Mouse (Mus musculus): Measurements from ENCODE around the gene Trpm1. TPM values are rescaled to one million over a fixed set of nuclear protein-coding genes. Genes with fewer than 3 reads are reported as not detected.

The Trpm1 gene
- total RNA-seq, 2 experiments from 2014 or later: not detected

DNA sequence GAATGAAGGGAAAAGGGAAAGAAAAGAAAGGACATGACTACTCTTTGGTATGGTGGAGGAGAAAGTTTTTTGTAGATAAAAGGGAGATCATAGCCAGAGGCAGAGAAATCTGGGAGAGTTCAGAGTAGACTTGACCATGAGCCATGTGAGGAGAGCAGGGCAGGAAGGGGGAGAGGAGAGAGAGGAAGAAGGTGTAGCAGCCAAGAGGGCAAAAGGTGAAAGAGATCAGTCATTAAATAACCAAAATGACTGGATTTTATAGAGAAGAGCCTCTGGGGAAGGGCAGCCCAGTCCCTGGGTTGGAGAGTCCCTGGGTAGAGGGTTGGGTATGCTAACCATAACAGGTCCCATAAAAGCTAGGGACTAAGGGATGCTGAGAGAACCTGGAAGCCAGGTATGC is 132.9 kb downstream of the Trpm1 start:
- DNase-seq (ENCODE audit: low spot score in 2 of 2): no peak

DNA sequence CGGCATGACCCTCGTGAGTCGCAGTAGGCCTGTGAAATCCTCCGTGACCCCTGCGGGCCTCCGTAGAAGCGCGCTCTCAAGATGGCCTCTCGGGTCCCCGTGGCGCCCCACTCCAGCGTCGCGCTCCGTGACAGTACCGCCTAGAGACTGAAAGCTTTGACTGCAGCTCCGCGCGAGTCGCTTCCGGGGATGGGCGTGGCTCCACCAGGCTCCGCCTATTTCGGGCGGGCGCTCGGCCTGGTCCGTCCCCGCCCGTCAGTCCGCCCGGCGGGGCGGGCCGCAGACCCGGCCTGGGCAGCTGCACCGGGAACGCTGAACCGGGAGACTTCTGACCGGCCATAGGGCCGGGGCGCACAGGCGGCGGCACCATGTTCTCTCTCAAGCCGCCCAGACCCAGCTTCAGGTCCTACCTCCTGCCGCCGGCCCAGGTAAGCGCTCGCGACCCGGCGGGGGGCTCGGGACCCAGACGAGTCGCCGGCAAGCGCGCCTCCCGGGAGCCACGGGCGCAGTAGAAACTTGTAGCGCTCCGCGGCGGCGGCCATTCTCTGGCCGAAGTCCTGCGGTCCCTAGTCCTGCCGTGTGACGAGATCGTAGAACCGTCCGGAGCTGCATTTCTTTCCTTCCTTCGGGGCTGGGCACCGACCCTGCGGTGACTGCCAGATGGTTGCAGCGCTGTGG is 133.9 kb downstream of the Trpm1 start, which contains the start of gene Mtmr10:
Gene Mtmr10, plus strand, starts transcription at position 240 of the 678 bp plus-strand sequence.
- peak; percentile 97 to 99 for DNase-seq (ENCODE audit: low spot score in 2 of 2)

DNA sequence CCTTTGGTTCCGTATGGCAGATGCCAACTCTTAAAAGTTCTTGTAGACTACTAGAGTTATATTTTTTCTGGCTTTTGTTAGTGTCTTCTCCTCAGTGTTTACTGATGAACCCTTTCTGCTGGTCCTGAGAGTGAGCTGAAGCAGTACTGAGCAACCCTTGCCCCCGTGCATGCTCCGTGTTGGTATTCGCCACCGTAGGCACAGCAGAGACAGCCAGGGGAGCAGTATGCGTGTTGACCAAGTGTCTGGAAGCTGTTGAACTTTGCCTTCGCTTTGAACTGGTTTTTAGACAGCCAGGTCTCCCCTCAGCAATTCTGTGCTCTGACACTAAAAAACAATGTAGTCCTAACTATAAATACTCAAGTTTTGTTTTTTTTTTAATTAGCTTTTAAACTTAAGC is 135.8 kb downstream of the Trpm1 start:
- DNase-seq (ENCODE audit: low spot score in 2 of 2): no peak

DNA sequence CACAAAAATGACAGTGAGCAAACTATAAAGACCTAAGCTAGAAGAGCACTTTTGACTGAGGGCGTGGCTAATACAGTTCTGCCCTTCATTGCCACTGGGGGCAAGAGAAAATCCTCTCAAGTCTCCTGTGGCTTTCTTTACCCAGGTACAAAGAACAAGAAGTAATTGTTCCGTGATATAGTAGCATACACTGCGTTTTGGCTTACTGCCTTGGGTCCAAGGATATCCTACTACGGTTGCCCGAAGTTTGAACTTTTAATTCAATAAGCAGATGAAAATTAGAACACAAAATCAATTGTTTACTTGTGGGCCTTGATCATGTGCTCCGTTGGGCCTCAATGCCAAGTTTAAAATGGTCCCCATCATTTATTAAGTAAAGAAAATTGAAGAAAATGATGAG is 136.8 kb downstream of the Trpm1 start:
- no peak for DNase-seq (ENCODE audit: low spot score in 2 of 2)

DNA sequence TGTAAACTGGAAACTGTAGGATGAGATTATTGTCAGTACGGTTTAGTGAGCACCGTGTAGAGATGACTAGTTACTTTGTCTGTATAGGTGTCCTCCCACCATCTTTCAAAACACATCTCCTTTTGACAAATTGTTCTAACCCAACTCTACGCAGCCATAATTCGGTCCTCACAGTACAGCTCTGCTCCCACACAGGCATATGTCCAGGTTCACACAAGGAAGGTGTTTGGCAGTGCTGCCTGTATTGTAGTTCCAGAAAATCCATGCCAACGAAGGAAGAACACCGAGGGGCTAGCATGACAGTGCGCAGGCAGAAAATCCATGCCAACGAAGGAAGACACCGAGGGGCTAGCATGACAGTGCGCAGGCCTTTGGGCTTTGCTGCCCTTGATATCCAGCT is 138.1 kb downstream of the Trpm1 start:
- peak in 1 of 2 experiments; percentile 48 for DNase-seq (ENCODE audit: low spot score in 2 of 2)

DNA sequence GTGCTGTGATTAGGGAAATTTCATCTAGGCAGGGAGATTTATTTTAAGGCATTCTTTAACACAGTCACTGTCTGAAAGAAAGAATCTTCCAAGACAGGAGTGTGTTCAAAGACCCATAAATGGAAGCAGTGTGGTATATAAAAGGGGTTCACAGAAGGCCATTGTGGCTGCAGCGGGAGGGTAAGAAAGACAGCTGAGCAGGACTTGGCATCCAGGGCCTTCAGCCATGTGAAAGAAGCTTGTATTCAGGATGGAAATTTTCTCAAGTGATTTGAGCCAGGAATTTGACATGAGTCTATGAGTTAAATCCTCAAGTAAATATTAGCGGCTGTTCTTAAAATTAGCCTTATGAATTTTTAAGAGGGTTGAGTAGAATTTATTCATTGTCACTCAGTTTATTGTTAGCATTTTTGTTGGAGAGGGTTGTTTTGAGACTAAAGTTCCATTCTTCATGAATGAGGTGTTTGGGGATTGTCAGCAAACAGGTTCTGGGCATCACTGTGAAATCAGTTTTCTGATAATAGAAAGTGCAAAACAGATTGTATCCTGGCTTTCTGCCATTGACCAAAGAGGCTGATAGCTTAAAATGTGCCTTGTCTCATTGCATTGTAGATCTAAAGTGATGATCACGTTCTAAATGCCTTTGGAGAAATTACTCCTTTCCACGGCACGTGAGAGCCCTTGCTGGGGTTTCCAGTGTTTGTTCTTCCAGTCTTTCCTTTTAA is 142.8 kb downstream of the Trpm1 start:
- no peak for DNase-seq (ENCODE audit: low spot score in 2 of 2)

DNA sequence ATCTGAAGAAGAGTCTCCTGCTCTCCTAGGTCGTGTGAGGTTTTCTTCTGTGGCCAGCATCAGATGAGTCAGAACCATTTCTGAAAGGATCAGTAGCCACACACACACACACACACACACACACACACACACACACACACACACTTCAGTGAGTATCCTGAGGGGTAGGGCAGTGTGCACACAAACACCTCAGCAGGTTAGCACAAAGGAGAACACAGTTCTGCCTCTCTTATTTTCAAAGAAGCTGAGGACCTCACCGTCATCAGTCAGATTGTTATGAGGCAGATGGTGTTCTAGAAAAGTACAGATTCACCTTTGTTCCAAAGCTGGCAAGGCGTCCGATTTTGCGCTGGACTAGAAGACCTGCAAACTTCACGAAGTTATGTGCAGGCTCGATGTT is 156.6 kb downstream of the Trpm1 start:
- no peak for DNase-seq (ENCODE audit: low spot score in 2 of 2)

DNA sequence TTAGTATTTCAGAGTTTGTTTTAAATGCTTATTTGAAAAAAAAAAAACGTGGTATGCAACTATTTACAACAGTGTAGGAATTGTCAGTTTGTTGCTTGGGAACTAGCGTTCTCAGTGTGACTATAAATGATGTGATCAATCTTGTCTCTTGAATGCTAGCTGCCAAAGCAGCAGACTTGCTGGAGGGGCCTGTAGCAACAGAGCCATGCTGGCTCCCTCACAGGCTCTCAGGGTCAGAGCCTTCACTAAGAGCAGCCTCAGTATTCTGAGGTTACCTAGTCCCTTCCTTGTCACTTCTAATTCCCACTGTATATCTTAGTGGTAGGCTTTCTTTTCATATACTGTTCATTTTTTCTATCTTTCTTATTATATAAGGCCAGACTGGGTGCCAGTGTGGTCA is 157.1 kb downstream of the Trpm1 start:
- no peak for DNase-seq (ENCODE audit: low spot score in 2 of 2)

DNA sequence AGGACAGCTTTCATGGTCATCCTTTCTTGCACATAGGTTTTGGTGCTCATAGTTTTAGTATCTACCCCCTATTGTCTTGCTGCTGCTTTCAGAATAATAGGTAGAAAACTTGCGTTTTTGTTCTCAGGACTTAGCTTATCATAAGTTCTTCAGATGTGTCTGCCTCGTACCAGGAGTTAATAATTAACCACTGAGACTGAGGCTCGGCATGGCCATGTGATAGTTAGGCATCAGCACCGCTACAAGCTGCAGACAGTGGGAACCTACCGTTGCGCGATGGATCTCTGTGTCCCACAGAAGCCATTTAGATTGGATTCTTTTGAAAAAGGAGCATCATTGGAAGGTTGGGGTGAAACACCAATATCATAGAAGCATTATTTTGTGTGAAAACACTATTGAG is 159.2 kb downstream of the Trpm1 start:
- no peak for DNase-seq (ENCODE audit: low spot score in 2 of 2)

Small RNA genes lying within 50 kb of the gene (microRNA-seq; reads per million reads assigned to microRNA genes)
- 0.78 to 0.99 reads per million in 2 experiments for gene Mir211
- 0 reads per million in 2 experiments for gene Mir6416

Other genes starting within 250 kb of the Trpm1 start
- not detected for gene E030018B13Rik, start 237.0 kb upstream of the Trpm1 start, total RNA-seq (2021)
- 100 to 1,000 TPM; 202 to 217 TPM for gene Klf13, start 214.9 kb upstream of the Trpm1 start, total RNA-seq (2021)
- 10 to 100 TPM; 13.3 to 17.2 TPM for gene Mtmr10, start 133.8 kb downstream of the Trpm1 start, total RNA-seq (2021)
- gene Fan1, start 220.3 kb downstream of the Trpm1 start, total RNA-seq (2021): 10 to 100 TPM; 11.4 to 12.1 TPM
- gene Mphosph10, start 238.4 kb downstream of the Trpm1 start, total RNA-seq (2021): 10 to 100 TPM; 21.1 to 25.2 TPM
- gene Mcee, start 238.8 kb downstream of the Trpm1 start, total RNA-seq (2021): 10 to 100 TPM; 49.2 to 57.9 TPM

Data from layer of hippocampus, adult 18-20 months (tissue).